Mouse (Mus musculus) MN1 (cell line): ENCODE measurements around the gene Tha1.
"Not testable (repeated sequence)": the region's sequence is repeated elsewhere in the genome, so short reads cannot be mapped to it uniquely, and the experiment has no call there.

Experiments
- DNase-seq: peaks from one replicate; pipeline ENCODE4 v3.0.0-alpha.2; 2016; ENCODE audit warnings: low spot score

Tha1 gene

GRCm38 (mm10) chr11:117848271-117848984 is 24.9 kb downstream of the Tha1 start:
- DNase-seq = peak; percentile 58

- no peak for DNase-seq
These were observed 25.6 kb downstream of the Tha1 start for GRCm38 (mm10) chr11:117847593-117848215.

GRCm38 (mm10) chr11:117846640-117847039 is 26.6 kb downstream of the Tha1 start:
- no peak for DNase-seq

- DNase-seq = no peak
These were observed 27.6 kb downstream of the Tha1 start for GRCm38 (mm10) chr11:117845651-117846050.

GRCm38 (mm10) chr11:117844997-117845396 is 28.3 kb downstream of the Tha1 start:
- no peak for DNase-seq

GRCm38 (mm10) chr11:117843434-117843833 is 29.8 kb downstream of the Tha1 start:
- DNase-seq = no peak

- no peak for DNase-seq
These were observed 32.4 kb downstream of the Tha1 start for GRCm38 (mm10) chr11:117840910-117841309.

- DNase-seq = no peak
These were observed 34.3 kb downstream of the Tha1 start for GRCm38 (mm10) chr11:117839021-117839420.

- no peak for DNase-seq
These were observed 34.7 kb downstream of the Tha1 start for GRCm38 (mm10) chr11:117838572-117838971.

GRCm38 (mm10) chr11:117836306-117836705 is 37.0 kb downstream of the Tha1 start:
- DNase-seq = no peak

GRCm38 (mm10) chr11:117834086-117834485 is 39.2 kb downstream of the Tha1 start:
- no peak for DNase-seq

- DNase-seq = not testable (repeated sequence)
These were observed 39.8 kb downstream of the Tha1 start for GRCm38 (mm10) chr11:117833509-117833908.

- DNase-seq = no peak
These were observed 41.0 kb downstream of the Tha1 start for GRCm38 (mm10) chr11:117832086-117832969.

- peak; percentile 56 for DNase-seq
These were observed 42.9 kb downstream of the Tha1 start for GRCm38 (mm10) chr11:117830401-117830800.

GRCm38 (mm10) chr11:117829671-117830215 is 43.5 kb downstream of the Tha1 start:
- DNase-seq = no peak

GRCm38 (mm10) chr11:117828888-117829604 is 44.2 kb downstream of the Tha1 start:
- no peak for DNase-seq

GRCm38 (mm10) chr11:117828149-117828887 is 45.0 kb downstream of the Tha1 start:
- DNase-seq = peak; percentile 51

GRCm38 (mm10) chr11:117827386-117827785 is 45.9 kb downstream of the Tha1 start:
- DNase-seq = no peak

GRCm38 (mm10) chr11:117826916-117827315 is 46.4 kb downstream of the Tha1 start:
- DNase-seq = no peak

- DNase-seq = no peak
These were observed 47.1 kb downstream of the Tha1 start for GRCm38 (mm10) chr11:117826164-117826563.
